Mouse (Mus musculus) hindbrain, embryonic 16.5 days (tissue): Measurements from ENCODE around the gene Gmppb. TPM values are rescaled to one million over a fixed set of nuclear protein-coding genes. Genes with fewer than 3 reads are reported as not detected.

Experiments used
- microRNA-seq: library from miRNA; unstranded; fragments of <30 nt; microRNA quantifications from one replicate; pipeline ENCODE4, GENCODE M21; 2017
- polyA plus RNA-seq: library from polyadenylated mRNA; unstranded; fragments of >200 nt; fragmentation: Nextera tagmentation; extraction: Ambion mirVana; gene quantifications from 2 replicates; pipeline ENCODE4 v1.2.1, GENCODE M21; 2015

Gmppb gene
- polyA plus RNA-seq, 1 experiment from 2014 or later = 25.7 TPM

Small RNAs within 50 kb of the gene (microRNA-seq; reads per million reads assigned to microRNA genes)
- gene Mir7088 = not detected

Other genes with a start within 250 kb of the Gmppb start
- gene Rbm6, start 176.0 kb upstream of the Gmppb start, polyA plus RNA-seq = 83.1 and 89.7 TPM in 2 replicates
- 22.6 and 23.9 TPM in 2 replicates for gene Mon1a, start 161.1 kb upstream of the Gmppb start, polyA plus RNA-seq
- 1.3 and 3.0 TPM in 2 replicates for gene Mst1r, start 142.4 kb upstream of the Gmppb start, polyA plus RNA-seq
- not detected in 2 replicates for gene Actl11, start 120.8 kb upstream of the Gmppb start, polyA plus RNA-seq
- gene Camkv, start 113.6 kb upstream of the Gmppb start, polyA plus RNA-seq = 58.4 and 63.4 TPM in 2 replicates
- gene Traip, start 99.1 kb upstream of the Gmppb start, polyA plus RNA-seq = 10.0 and 10.8 TPM in 2 replicates
- gene Uba7, start 73.7 kb upstream of the Gmppb start, polyA plus RNA-seq = 8.8 and 9.6 TPM in 2 replicates
- 0.58 and 0.89 TPM in 2 replicates for gene Gm20661, start 66.2 kb upstream of the Gmppb start, polyA plus RNA-seq
- gene Inka1, start 63.4 kb upstream of the Gmppb start, polyA plus RNA-seq = 18.1 and 18.7 TPM in 2 replicates
- gene Cdhr4, start 56.7 kb upstream of the Gmppb start, polyA plus RNA-seq = 2.4 and 3.3 TPM in 2 replicates
- gene Gm20662, start 52.9 kb upstream of the Gmppb start, polyA plus RNA-seq = 0.34 and 1.5 TPM in 2 replicates
- 96.0 and 111 TPM in 2 replicates for gene Ip6k1, start 46.7 kb upstream of the Gmppb start, polyA plus RNA-seq
- 2.1 and 2.4 TPM in 2 replicates for gene Amigo3, start 3.9 kb downstream of the Gmppb start, polyA plus RNA-seq
- not detected in 2 replicates for gene Mst1, start 31.2 kb downstream of the Gmppb start, polyA plus RNA-seq
- gene Rnf123, start 34.1 kb downstream of the Gmppb start, polyA plus RNA-seq = 47.6 and 53.9 TPM in 2 replicates
- 58.6 and 60.9 TPM in 2 replicates for gene Apeh, start 45.4 kb downstream of the Gmppb start, polyA plus RNA-seq
- gene Bsn, start 141.1 kb downstream of the Gmppb start, polyA plus RNA-seq = 8.7 and 9.5 TPM in 2 replicates
- gene Dag1, start 214.7 kb downstream of the Gmppb start, polyA plus RNA-seq = 75.4 and 90.0 TPM in 2 replicates
- gene Nicn1, start 241.2 kb downstream of the Gmppb start, polyA plus RNA-seq = 142 and 145 TPM in 2 replicates
- gene Amt, start 247.6 kb downstream of the Gmppb start, polyA plus RNA-seq = 23.3 and 26.3 TPM in 2 replicates